Mouse (Mus musculus) neural tube, embryonic 11.5 days (tissue): ENCODE measurements around the gene Styx. TPM values are rescaled to one million over a fixed set of nuclear protein-coding genes. Genes with fewer than 3 reads are reported as not detected.
A peak's percentile ranks its signal among the peaks of the same experiment; 100 is the strongest.

ENCODE experiments used
- ATAC-seq: fragments of 200-750 bp; cut with Nextera tagmentation; 2 replicates; pipeline ENCODE4 v1.8.0; 2017; ENCODE audit warnings: moderate number of reproducible peaks, mild to moderate bottlenecking, moderate TSS enrichment, moderate library complexity; ENCODE audit not compliant: insufficient read depth, low FRiP score, low TSS enrichment
- DNase-seq: peaks from one replicate; pipeline ENCODE4 v3.0.0-alpha.2; 2015; ENCODE audit warnings: low spot score
- H3K27ac ChIP-seq: fragments of 300-500 bp; sonication (generic); 2 replicates; pipeline ENCODE4 v1.5.1; 2014; ENCODE audit warnings: low read depth, mild to moderate bottlenecking, low read length
- H3K27me3 ChIP-seq: fragments of 300-500 bp; sonication (generic); 2 replicates; pipeline ENCODE4 v1.6.1; 2014; ENCODE audit warnings: mild to moderate bottlenecking, low read length, mixed read lengths; ENCODE audit not compliant: control insufficient read depth, insufficient read depth
- H3K36me3 ChIP-seq: fragments of 300-500 bp; sonication (generic); 2 replicates; pipeline ENCODE4 v1.6.1; 2014; ENCODE audit warnings: mild to moderate bottlenecking, low read length, moderate library complexity, mixed read lengths; ENCODE audit not compliant: control insufficient read depth, insufficient read depth
- H3K4me1 ChIP-seq: fragments of 300-500 bp; sonication (generic); 2 replicates; pipeline ENCODE4 v1.6.1; 2014; ENCODE audit warnings: low read length, mixed read lengths; ENCODE audit not compliant: control insufficient read depth, insufficient read depth
- H3K4me2 ChIP-seq: fragments of 300-500 bp; sonication (generic); 2 replicates; pipeline ENCODE4 v1.6.1; 2014; ENCODE audit warnings: low read depth, mild to moderate bottlenecking, moderate library complexity
- H3K4me3 ChIP-seq: fragments of 300-500 bp; sonication (generic); 2 replicates; pipeline ENCODE4 v1.5.1; 2014; ENCODE audit warnings: low read depth, low read length
- H3K9ac ChIP-seq: fragments of 300-500 bp; sonication (generic); 2 replicates; pipeline ENCODE4 v1.6.1; 2014; ENCODE audit warnings: mild to moderate bottlenecking, low read length
- H3K9me3 ChIP-seq: fragments of 300-500 bp; sonication (generic); 2 replicates; pipeline ENCODE4 v1.6.1; 2016; ENCODE audit warnings: low read length; ENCODE audit not compliant: control insufficient read depth
- WGBS: fragments of 180-500 bp; shearing (Covaris S2); extraction: QIAGEN DNeasy Blood & Tissue Kit; methylation state at CpG from one replicate; pipeline ENCODE4 v1.1.7; 2014; 5-methylcytosine and 5-hydroxymethylcytosine counted together
- polyA plus RNA-seq: library from polyadenylated mRNA; unstranded; fragments of >200 nt; fragmentation: Nextera tagmentation; extraction: Ambion mirVana; gene quantifications from 2 replicates; pipeline ENCODE4 v1.2.1, GENCODE M21; 2014

Styx gene
- polyA plus RNA-seq, 1 experiment from 2014 or later, result 35.6 TPM

DNA sequence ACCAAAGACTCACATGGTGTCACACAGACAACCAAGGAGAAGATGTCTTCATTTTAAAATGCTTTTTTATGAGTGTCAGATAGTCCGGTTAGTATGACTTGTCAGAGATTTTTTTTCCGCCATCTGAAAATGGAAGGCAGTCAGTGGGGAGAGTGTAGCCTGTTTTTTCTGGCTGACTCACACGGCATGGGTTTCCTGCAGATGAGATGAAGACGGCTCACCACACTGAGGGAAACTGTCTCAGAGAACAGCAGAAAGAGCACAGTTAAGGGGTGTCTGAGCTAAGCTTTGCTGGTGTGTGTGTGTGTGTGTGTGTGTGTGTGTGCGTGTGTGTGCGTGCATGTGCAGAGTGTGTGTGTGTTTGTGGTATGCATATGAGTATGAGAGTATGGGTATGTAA lies 90.4 kb downstream of the Styx start:
- DNase-seq, result no peak
- Histone ChIP-seq H3K4me1 (no peaks in the 10 kb centered on the region), H3K9me3 (no peaks in the 10 kb centered on the region), H3K4me3 (no peak overlapping the region), H3K27me3 (no peaks in the 10 kb centered on the region), H3K4me2 (no peak overlapping the region), H3K27ac (no peak overlapping the region), H3K9ac (no peak overlapping the region), H3K36me3 (no peaks in the 10 kb centered on the region)
- no peak for ATAC-seq
- 78% methylated on average over 6 of the region's 6 CpGs for WGBS

DNA sequence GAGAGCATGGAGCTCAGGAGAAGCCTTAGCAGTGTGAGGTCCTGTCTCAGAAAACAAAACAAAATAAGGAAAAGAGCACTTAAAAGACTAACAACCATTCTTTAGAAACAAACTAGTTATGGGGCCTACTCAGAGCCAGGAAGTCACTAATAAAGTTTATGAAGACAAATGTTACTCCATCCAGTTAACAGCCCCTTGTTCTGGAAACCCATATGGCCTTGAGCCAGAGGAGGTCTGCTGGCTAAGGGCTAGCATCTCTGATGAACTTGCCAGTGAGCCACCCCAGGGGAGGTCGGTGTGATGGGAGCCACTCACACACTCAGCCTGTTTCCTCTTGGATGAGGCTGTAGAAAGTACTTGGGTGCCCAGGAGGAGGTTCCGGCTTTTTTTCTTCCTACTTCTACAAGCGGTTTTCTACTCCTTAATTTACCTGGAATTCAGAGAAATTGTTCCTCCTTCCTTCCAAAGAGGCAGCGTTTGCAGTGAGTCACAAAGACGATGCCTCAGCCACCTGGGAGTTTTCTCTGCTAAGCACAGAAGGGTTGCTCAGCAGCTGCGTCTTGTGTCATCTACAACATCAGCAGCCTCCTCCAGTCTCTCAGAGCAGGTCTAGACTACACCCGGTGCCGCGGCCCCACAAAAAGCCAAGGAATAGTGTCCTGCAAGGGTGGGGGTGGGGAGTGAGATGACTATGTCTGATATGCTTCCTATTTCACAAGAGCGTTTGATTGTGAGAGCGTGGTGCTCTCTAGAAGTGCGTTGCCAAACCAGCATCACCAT lies 92.1 kb downstream of the Styx start:
- Histone ChIP-seq H3K36me3 (no peaks in the 10 kb centered on the region), H3K27ac (no peak overlapping the region), H3K4me3 (no peak overlapping the region), H3K27me3 (no peaks in the 10 kb centered on the region), H3K9ac (no peak overlapping the region), H3K4me1 (no peaks in the 10 kb centered on the region), H3K4me2 (no peak overlapping the region), H3K9me3 (no peaks in the 10 kb centered on the region)
- DNase-seq, result no peak
- no peak for ATAC-seq
- 70% methylated on average over 12 of the region's 12 CpGs for WGBS

DNA sequence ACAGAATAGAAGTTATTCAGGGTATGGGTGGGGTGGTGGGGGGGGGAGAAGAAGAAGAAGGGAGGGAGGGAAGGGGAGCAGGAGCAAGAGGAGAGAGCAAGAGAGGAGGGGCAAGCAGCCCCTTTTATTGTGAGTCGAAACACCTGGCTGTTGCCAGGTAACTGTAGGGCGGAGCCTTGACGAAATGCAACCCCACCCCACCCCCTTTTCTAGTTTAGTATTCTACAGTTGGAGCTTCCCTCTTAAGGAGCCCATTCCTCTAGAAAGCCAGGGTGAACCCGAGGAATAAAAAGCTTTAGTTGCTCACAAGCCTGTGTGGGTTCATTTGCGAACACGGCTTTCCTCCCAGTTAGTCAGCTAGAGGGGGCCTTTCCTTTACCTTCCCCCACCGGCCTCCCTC lies 94.0 kb downstream of the Styx start:
- no peaks in the 10 kb centered on the region for H3K36me3 ChIP-seq
- H3K27me3 ChIP-seq, result no peaks in the 10 kb centered on the region
- H3K9ac ChIP-seq, result no peak overlapping the region
- H3K27ac ChIP-seq, result no peak overlapping the region
- no peaks in the 10 kb centered on the region for H3K4me1 ChIP-seq
- 51% methylated on average over 7 of the region's 7 CpGs for WGBS
- H3K9me3 ChIP-seq, result no peaks in the 10 kb centered on the region
- ATAC-seq, result no peak
- no peak for DNase-seq
- no peak overlapping the region for H3K4me2 ChIP-seq
- no peak overlapping the region for H3K4me3 ChIP-seq

DNA sequence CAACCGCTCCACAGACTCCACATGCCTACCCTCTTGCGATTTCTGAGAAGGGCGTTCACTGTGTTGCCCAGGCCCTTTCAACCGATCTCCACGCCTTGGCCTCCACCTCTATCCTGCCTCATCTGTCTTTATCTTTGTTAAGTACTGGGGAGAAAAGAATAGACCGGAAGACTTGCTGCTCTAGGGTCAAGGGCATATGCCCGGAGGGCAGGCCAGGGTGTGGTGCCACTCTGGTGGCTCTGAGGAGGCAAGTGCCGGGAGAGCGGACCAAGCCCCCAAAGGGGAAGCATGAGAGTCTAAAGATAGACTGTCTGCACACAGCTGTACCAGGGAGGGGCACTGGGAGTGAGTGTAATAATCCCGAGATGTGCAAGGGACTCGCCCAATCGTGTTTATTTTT lies 94.6 kb downstream of the Styx start:
- DNase-seq (no peak), ATAC-seq (no peak)
- Histone ChIP-seq H3K27me3 (no peaks in the 10 kb centered on the region), H3K4me3 (no peak overlapping the region), H3K9me3 (no peaks in the 10 kb centered on the region), H3K27ac (no peak overlapping the region), H3K36me3 (no peaks in the 10 kb centered on the region), H3K9ac (no peak overlapping the region), H3K4me2 (no peak overlapping the region), H3K4me1 (no peaks in the 10 kb centered on the region)
- 63% methylated on average over 12 of the region's 12 CpGs for WGBS

DNA sequence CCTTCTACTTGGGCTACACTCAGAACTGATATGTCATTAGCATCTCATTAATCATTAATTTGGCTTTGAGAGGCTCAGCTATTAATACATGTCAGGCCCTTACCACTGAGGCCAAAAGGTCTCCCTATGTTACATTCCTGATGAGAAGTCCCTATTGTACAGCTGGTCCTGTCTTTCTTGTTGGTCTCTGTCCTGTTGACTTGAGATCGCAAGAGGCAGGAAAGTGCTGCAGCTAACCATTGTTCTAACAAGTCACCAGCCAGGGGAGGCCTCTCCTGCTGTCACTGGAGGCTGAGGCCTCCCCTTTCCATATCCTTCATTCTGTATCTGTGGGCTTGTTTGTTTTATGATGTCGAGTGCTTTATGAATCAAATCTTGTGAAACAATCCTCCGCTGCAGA lies 95.9 kb downstream of the Styx start:
- WGBS, result 67% methylated on average over 3 of the region's 3 CpGs
- no peak for DNase-seq
- no peak overlapping the region for H3K27ac ChIP-seq
- H3K36me3 ChIP-seq, result no peaks in the 10 kb centered on the region
- H3K4me3 ChIP-seq, result no peak overlapping the region
- no peaks in the 10 kb centered on the region for H3K27me3 ChIP-seq
- ATAC-seq, result no peak
- no peak overlapping the region for H3K4me2 ChIP-seq
- no peaks in the 10 kb centered on the region for H3K4me1 ChIP-seq
- H3K9ac ChIP-seq, result no peak overlapping the region
- H3K9me3 ChIP-seq, result no peaks in the 10 kb centered on the region

DNA sequence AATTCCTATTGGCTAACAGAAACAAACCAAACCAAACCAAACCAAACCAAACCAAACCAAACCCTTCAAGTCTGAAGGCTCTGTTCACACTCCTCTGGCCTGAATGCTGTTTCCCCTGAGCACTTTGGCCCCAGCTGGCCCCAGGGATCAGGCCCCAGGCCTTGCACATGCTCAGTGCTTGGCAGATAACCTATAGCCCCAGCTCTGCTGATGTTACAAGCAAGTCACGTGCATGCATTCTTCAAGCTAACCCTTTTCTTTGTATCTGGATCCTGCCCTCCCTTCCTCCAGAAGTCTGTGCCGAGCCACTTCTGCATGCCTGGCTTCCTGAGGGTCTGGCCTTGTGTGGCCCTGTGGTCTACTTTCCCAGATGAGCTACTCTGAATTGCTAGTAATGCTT lies 100.2 kb downstream of the Styx start:
- no peaks in the 10 kb centered on the region for H3K27me3 ChIP-seq
- H3K9me3 ChIP-seq, result no peaks in the 10 kb centered on the region
- no peak overlapping the region for H3K27ac ChIP-seq
- 27% methylated on average over 2 of the region's 2 CpGs for WGBS
- no peak overlapping the region for H3K4me2 ChIP-seq
- no peak overlapping the region for H3K9ac ChIP-seq
- peaks cover 10% of the 10 kb centered on the region for H3K4me1 ChIP-seq
- H3K36me3 ChIP-seq, result no peaks in the 10 kb centered on the region
- no peak for ATAC-seq
- H3K4me3 ChIP-seq, result no peak overlapping the region
- no peak for DNase-seq

DNA sequence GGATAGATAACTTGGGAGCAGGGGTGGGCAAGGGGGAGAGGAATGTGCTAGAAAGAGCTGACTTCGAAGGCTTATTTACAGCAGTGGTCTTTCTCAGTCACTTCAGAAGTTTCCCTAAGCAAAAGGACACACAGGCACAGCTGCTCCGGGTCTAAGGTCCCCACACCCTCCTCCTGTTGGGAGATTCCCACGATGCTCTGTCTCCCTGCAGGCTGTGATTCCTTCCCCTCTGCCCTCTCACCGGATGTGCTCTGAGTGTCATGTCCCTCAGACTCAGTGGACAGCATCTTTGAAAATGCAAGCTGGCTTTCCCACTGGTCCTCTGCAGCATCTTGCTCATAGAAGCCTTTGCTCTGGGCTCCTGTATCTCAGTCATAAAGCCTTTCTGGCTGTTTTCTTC lies 101.3 kb downstream of the Styx start:
- Histone ChIP-seq H3K9me3 (no peaks in the 10 kb centered on the region), H3K4me1 (peaks cover 10% of the 10 kb centered on the region), H3K27ac (no peak overlapping the region), H3K36me3 (no peaks in the 10 kb centered on the region), H3K4me3 (no peak overlapping the region), H3K4me2 (no peak overlapping the region), H3K9ac (no peak overlapping the region), H3K27me3 (no peaks in the 10 kb centered on the region)
- WGBS, result 54% methylated on average over 4 of the region's 4 CpGs
- ATAC-seq (no peak), DNase-seq (no peak)

DNA sequence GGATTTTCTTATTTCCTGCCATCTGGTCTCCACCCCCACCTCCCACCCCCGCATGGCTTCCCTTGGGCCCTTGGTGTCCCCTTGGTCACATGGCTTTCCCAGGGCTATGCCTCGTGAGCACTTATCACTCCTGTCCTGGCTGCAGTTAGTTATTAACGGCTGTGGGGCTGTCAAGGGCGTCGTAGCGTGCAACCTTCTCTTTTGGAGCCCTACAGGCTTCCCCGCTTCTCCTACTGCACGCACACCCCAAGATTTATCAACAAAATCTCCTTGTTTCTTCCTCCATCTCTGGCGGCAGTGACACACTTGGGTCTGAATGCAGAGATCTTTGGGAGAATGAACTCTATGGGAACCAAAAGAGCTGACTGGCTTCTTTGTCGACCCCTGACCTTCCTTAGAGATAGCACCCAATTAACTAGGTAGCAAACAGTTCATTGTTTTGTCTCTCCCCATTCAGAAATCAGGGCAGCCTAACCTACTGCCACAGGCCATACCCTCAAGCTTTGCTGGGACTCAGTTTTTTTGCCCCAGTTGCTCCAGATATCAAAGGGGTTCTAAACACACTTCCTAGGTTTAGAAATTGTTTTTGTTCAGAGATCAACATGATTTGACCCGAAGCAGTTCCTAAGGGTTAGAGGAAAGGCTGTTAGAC lies 102.1 kb downstream of the Styx start:
- H3K27ac ChIP-seq, result 0 out of 2 replicates have a peak overlapping the region, but pooled peaks have one; percentile 8
- no peak overlapping the region for H3K4me2 ChIP-seq
- no peak for ATAC-seq
- WGBS, result 33% methylated on average over 11 of the region's 11 CpGs
- H3K36me3 ChIP-seq, result no peaks in the 10 kb centered on the region
- H3K9me3 ChIP-seq, result no peaks in the 10 kb centered on the region
- H3K9ac ChIP-seq, result no peak overlapping the region
- H3K4me1 ChIP-seq, result peaks cover 10% of the 10 kb centered on the region
- no peak overlapping the region for H3K4me3 ChIP-seq
- DNase-seq, result no peak
- no peaks in the 10 kb centered on the region for H3K27me3 ChIP-seq
